Mouse (Mus musculus): ENCODE results near the gene Noct. TPM values are rescaled to one million over a fixed set of nuclear protein-coding genes. Genes with fewer than 3 reads are reported as not detected.
"Not testable (repeated sequence)": the region's sequence is repeated elsewhere in the genome, so short reads cannot be mapped to it uniquely, and the experiment has no call there.

The Noct gene
- polyA plus RNA-seq, 1 experiment from 2014 or later, result 11.0 TPM

GRCm38 (mm10) chr3:51208633-51209032 is 15.6 kb upstream of the Noct start:
- DNase-seq (ENCODE audit: low spot score) (no peak), ATAC-seq (replicated peaks; ENCODE audit: insufficient number of reproducible peaks, low FRiP score, low TSS enrichment, low read depth) (no peak)
- H3K9me3 ChIP-seq (replicated peaks; ENCODE audit: control insufficient read depth, low read length), result no peaks in the 10 kb centered on the region
- WGBS, result 44% methylated on average over 5 of the region's 5 CpGs
- no peaks in the 10 kb centered on the region for H3K36me3 ChIP-seq (replicated peaks; ENCODE audit: control insufficient read depth, insufficient read depth, low read depth, low read length)
- no peak overlapping the region for H3K9ac ChIP-seq (replicated peaks; ENCODE audit: low read length)
- no peak overlapping the region for H3K4me2 ChIP-seq (ENCODE audit: low read depth, low read length)
- no peaks in the 10 kb centered on the region for H3K4me1 ChIP-seq (ENCODE audit: control insufficient read depth, insufficient read depth, low read length)
- no peaks in the 10 kb centered on the region for H3K27me3 ChIP-seq (ENCODE audit: control insufficient read depth, insufficient read depth, low read length)
- no peak overlapping the region for H3K4me3 ChIP-seq (ENCODE audit: low read depth, low read length)
- no peak overlapping the region for H3K27ac ChIP-seq (replicated peaks; ENCODE audit: low read depth, low read length)

- Histone ChIP-seq H3K27me3 (ENCODE audit: control insufficient read depth, insufficient read depth, low read length) (no peaks in the 10 kb centered on the region), H3K9ac (replicated peaks; ENCODE audit: low read length) (no peak overlapping the region), H3K27ac (replicated peaks; ENCODE audit: low read depth, low read length) (no peak overlapping the region), H3K4me3 (ENCODE audit: low read depth, low read length) (no peak overlapping the region), H3K36me3 (replicated peaks; ENCODE audit: control insufficient read depth, insufficient read depth, low read depth, low read length) (no peaks in the 10 kb centered on the region), H3K9me3 (replicated peaks; ENCODE audit: control insufficient read depth, low read length) (no peaks in the 10 kb centered on the region), H3K4me1 (ENCODE audit: control insufficient read depth, insufficient read depth, low read length) (no peaks in the 10 kb centered on the region), H3K4me2 (ENCODE audit: low read depth, low read length) (no peak overlapping the region)
- DNase-seq (ENCODE audit: low spot score) (no peak), ATAC-seq (replicated peaks; ENCODE audit: insufficient number of reproducible peaks, low FRiP score, low TSS enrichment, low read depth) (no peak)
- WGBS, result 80% methylated on average over 7 of the region's 7 CpGs
Measured at GRCm38 (mm10) chr3:51209503-51210314, 14.5 kb upstream of the Noct start.

- H3K27ac ChIP-seq (replicated peaks; ENCODE audit: low read depth, low read length), result no peak overlapping the region
- no peaks in the 10 kb centered on the region for H3K9me3 ChIP-seq (replicated peaks; ENCODE audit: control insufficient read depth, low read length)
- DNase-seq (ENCODE audit: low spot score), result no peak
- 100% methylated on average over 3 of the region's 3 CpGs for WGBS
- H3K4me2 ChIP-seq (ENCODE audit: low read depth, low read length), result no peak overlapping the region
- H3K4me3 ChIP-seq (ENCODE audit: low read depth, low read length), result no peak overlapping the region
- no peaks in the 10 kb centered on the region for H3K4me1 ChIP-seq (ENCODE audit: control insufficient read depth, insufficient read depth, low read length)
- H3K36me3 ChIP-seq (replicated peaks; ENCODE audit: control insufficient read depth, insufficient read depth, low read depth, low read length), result no peaks in the 10 kb centered on the region
- H3K9ac ChIP-seq (replicated peaks; ENCODE audit: low read length), result no peak overlapping the region
- no peaks in the 10 kb centered on the region for H3K27me3 ChIP-seq (ENCODE audit: control insufficient read depth, insufficient read depth, low read length)
- ATAC-seq (replicated peaks; ENCODE audit: insufficient number of reproducible peaks, low FRiP score, low TSS enrichment, low read depth), result no peak
Measured at GRCm38 (mm10) chr3:51210485-51210884, 13.8 kb upstream of the Noct start.

GRCm38 (mm10) chr3:51213111-51213510 is 11.1 kb upstream of the Noct start:
- no peaks in the 10 kb centered on the region for H3K27me3 ChIP-seq (ENCODE audit: control insufficient read depth, insufficient read depth, low read length)
- DNase-seq (ENCODE audit: low spot score) (no peak), ATAC-seq (replicated peaks; ENCODE audit: insufficient number of reproducible peaks, low FRiP score, low TSS enrichment, low read depth) (no peak)
- H3K9ac ChIP-seq (replicated peaks; ENCODE audit: low read length), result no peak overlapping the region
- no peak overlapping the region for H3K27ac ChIP-seq (replicated peaks; ENCODE audit: low read depth, low read length)
- H3K4me2 ChIP-seq (ENCODE audit: low read depth, low read length), result no peak overlapping the region
- H3K4me1 ChIP-seq (ENCODE audit: control insufficient read depth, insufficient read depth, low read length), result no peaks in the 10 kb centered on the region
- no peak overlapping the region for H3K4me3 ChIP-seq (ENCODE audit: low read depth, low read length)
- WGBS, result 96% methylated on average over 3 of the region's 3 CpGs
- no peaks in the 10 kb centered on the region for H3K9me3 ChIP-seq (replicated peaks; ENCODE audit: control insufficient read depth, low read length)
- H3K36me3 ChIP-seq (replicated peaks; ENCODE audit: control insufficient read depth, insufficient read depth, low read depth, low read length), result no peaks in the 10 kb centered on the region

DNA sequence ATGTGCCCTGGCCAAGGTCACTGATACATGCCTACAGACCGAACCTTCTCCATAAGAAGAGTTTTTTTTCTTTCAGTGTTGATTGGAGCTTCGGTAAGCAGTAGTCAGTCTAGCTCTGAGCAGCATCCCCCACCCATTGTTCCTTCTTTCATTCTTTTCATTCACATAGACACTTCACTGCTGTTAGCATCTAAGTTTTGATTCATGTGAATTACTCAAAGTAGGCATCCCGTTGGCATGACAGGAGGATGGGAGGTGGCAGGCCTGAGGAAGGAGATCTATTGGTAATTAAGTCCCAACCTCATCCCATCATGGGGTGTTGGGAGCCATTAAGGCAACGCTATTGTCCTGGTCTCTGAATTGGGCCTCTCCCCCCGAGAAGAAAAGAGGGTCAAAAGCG is 8.6 kb upstream of the Noct start:
- no peak for ATAC-seq (replicated peaks; ENCODE audit: insufficient number of reproducible peaks, low FRiP score, low TSS enrichment, low read depth)
- no peak overlapping the region for H3K4me3 ChIP-seq (ENCODE audit: low read depth, low read length)
- H3K36me3 ChIP-seq (replicated peaks; ENCODE audit: control insufficient read depth, insufficient read depth, low read depth, low read length), result no peaks in the 10 kb centered on the region
- no peaks in the 10 kb centered on the region for H3K9me3 ChIP-seq (replicated peaks; ENCODE audit: control insufficient read depth, low read length)
- 82% methylated on average over 6 of the region's 6 CpGs for WGBS
- no peaks in the 10 kb centered on the region for H3K27me3 ChIP-seq (ENCODE audit: control insufficient read depth, insufficient read depth, low read length)
- no peak overlapping the region for H3K4me2 ChIP-seq (ENCODE audit: low read depth, low read length)
- H3K27ac ChIP-seq (replicated peaks; ENCODE audit: low read depth, low read length), result no peak overlapping the region
- no peak for DNase-seq (ENCODE audit: low spot score)
- H3K4me1 ChIP-seq (ENCODE audit: control insufficient read depth, insufficient read depth, low read length), result no peaks in the 10 kb centered on the region
- H3K9ac ChIP-seq (replicated peaks; ENCODE audit: low read length), result no peak overlapping the region

GRCm38 (mm10) chr3:51216351-51216750 is 7.9 kb upstream of the Noct start:
- not testable (repeated sequence) for H3K4me3 ChIP-seq (ENCODE audit: low read depth, low read length); H3K4me2 ChIP-seq (ENCODE audit: low read depth, low read length); DNase-seq (ENCODE audit: low spot score); H3K9ac ChIP-seq (replicated peaks; ENCODE audit: low read length); H3K36me3 ChIP-seq (replicated peaks; ENCODE audit: control insufficient read depth, insufficient read depth, low read depth, low read length); H3K27me3 ChIP-seq (ENCODE audit: control insufficient read depth, insufficient read depth, low read length); ATAC-seq (replicated peaks; ENCODE audit: insufficient number of reproducible peaks, low FRiP score, low TSS enrichment, low read depth); H3K4me1 ChIP-seq (ENCODE audit: control insufficient read depth, insufficient read depth, low read length); H3K27ac ChIP-seq (replicated peaks; ENCODE audit: low read depth, low read length); H3K9me3 ChIP-seq (replicated peaks; ENCODE audit: control insufficient read depth, low read length)
- WGBS, result 76% methylated on average over 5 of the region's 10 CpGs

DNA sequence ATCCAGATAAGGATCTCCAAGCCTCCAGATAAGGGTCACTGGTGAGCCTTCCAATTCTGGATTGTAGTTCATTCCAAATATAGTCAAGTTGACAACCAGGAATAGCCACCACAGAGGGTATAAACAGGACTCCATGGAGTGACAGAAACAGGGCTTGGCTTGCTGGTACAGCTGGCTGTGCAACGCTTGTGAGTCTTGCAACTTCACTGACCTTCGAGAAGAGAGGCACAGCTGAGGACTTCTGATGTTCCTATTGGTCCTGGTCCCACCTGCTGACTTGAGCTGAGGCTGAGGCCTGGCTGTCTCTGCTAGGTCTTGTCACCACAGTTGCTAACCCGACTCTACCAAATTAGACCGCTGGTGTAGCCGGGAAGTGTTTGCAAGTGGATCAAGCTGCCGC is 5.9 kb upstream of the Noct start:
- not testable (repeated sequence) for H3K9me3 ChIP-seq (replicated peaks; ENCODE audit: control insufficient read depth, low read length); H3K27ac ChIP-seq (replicated peaks; ENCODE audit: low read depth, low read length); H3K36me3 ChIP-seq (replicated peaks; ENCODE audit: control insufficient read depth, insufficient read depth, low read depth, low read length); H3K4me3 ChIP-seq (ENCODE audit: low read depth, low read length); H3K27me3 ChIP-seq (ENCODE audit: control insufficient read depth, insufficient read depth, low read length); H3K4me1 ChIP-seq (ENCODE audit: control insufficient read depth, insufficient read depth, low read length); H3K4me2 ChIP-seq (ENCODE audit: low read depth, low read length); H3K9ac ChIP-seq (replicated peaks; ENCODE audit: low read length); ATAC-seq (replicated peaks; ENCODE audit: insufficient number of reproducible peaks, low FRiP score, low TSS enrichment, low read depth); DNase-seq (ENCODE audit: low spot score)
- whole genome bisulfite sequencing, result 93% methylated on average over 6 of the region's 6 CpGs

DNA sequence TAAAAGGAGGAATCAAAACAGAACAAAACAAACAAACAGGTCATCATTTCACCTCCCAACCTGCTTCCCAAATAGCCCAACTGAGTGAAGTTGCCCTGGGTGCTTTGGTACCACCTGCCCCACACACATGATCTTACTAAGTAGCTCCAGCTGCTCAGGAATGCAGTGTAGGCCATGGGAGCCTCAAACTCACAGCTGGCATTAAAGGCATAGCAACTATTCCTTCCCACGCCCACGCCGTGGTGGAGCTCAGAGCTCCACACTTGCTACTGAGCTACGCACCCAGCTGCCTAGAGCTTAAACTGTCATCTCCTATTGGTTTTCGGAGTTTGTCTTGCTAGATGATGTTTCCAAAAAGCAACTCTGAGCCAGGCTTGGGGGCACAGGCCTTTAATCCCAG is 5.0 kb upstream of the Noct start:
- no peaks in the 10 kb centered on the region for H3K36me3 ChIP-seq (replicated peaks; ENCODE audit: control insufficient read depth, insufficient read depth, low read depth, low read length)

More for the DNA sequence above, 5.0 kb upstream of the Noct start:
- no peak overlapping the region for H3K4me3 ChIP-seq (ENCODE audit: low read depth, low read length)
- ATAC-seq (replicated peaks; ENCODE audit: insufficient number of reproducible peaks, low FRiP score, low TSS enrichment, low read depth) (no peak), DNase-seq (ENCODE audit: low spot score) (no peak)
- WGBS, result 87% methylated on average over 5 of the region's 5 CpGs
- H3K4me2 ChIP-seq (ENCODE audit: low read depth, low read length), result no peak overlapping the region
- H3K9me3 ChIP-seq (replicated peaks; ENCODE audit: control insufficient read depth, low read length), result no peaks in the 10 kb centered on the region
- no peak overlapping the region for H3K27ac ChIP-seq (replicated peaks; ENCODE audit: low read depth, low read length)
- no peaks in the 10 kb centered on the region for H3K27me3 ChIP-seq (ENCODE audit: control insufficient read depth, insufficient read depth, low read length)
- H3K9ac ChIP-seq (replicated peaks; ENCODE audit: low read length), result no peak overlapping the region
- H3K4me1 ChIP-seq (ENCODE audit: control insufficient read depth, insufficient read depth, low read length), result no peaks in the 10 kb centered on the region
